In genomic region chr10:64076410-64077052, GRCm38 (mm10) we compare ENCODE assay signal across 11 mouse cellular contexts. TPM values are rescaled to one million over a fixed set of nuclear protein-coding genes. Genes with fewer than 3 reads are reported as not detected.
DNase-seq lines count a peak whose midpoint lies in the region; ATAC-seq and TF ChIP-seq lines count a peak whose summit lies in the region.
"Had no signal": no experiment of that assay in that cellular context is flagged by ENCODE, and none has a peak within 500 bp of the region (broad histone marks: within the 10 kb centered on the region; RNA-seq: fewer than 3 reads in every experiment).

No protein-coding gene starts in this region.

- H3K4me3 ChIP-seq in embryonic facial prominence, embryonic 14.5 days (ENCODE audit: low read depth, low read length) = no peak overlapping the region
- no peak overlapping the region for H3K4me3 ChIP-seq in embryonic facial prominence, embryonic 10.5 days
- no peak overlapping the region for H3K4me3 ChIP-seq in hindbrain, embryonic 16.5 days (ENCODE audit: low read length)
- H3K4me3 ChIP-seq in hindbrain, embryonic 11.5 days (ENCODE audit: low read depth, low read length) = no peak overlapping the region
- H3K4me3 ChIP-seq in lung, postnatal 0 days (ENCODE audit: low read depth, low read length) = no peak overlapping the region
- no peak overlapping the region for H3K4me3 ChIP-seq in stomach, postnatal 0 days (ENCODE audit: low read depth, low read length)
- H3K4me3 ChIP-seq: liver, embryonic 13.5 days had no signal

- no peak overlapping the region for H3K4me2 ChIP-seq in embryonic facial prominence, embryonic 14.5 days (ENCODE audit: low read depth, low read length)
- peak overlapping the region; percentile 37 for H3K4me2 ChIP-seq in hindbrain, embryonic 16.5 days (ENCODE audit: low read length)
- H3K4me2 ChIP-seq in hindbrain, embryonic 11.5 days (replicated peaks; ENCODE audit: low read depth, low read length) = no peak overlapping the region
- peak overlapping the region; percentile 33 for H3K4me2 ChIP-seq in lung, postnatal 0 days (replicated peaks; ENCODE audit: low read depth, low read length)
- H3K4me2 ChIP-seq in stomach, postnatal 0 days (replicated peaks; ENCODE audit: low read depth) = no peak overlapping the region
- H3K4me2 ChIP-seq: liver, embryonic 13.5 days had no signal

- 51% methylated on average over 10 of the region's 10 CpGs for WGBS in embryonic facial prominence, embryonic 14.5 days
- WGBS in embryonic facial prominence, embryonic 10.5 days = 61% methylated on average over 10 of the region's 10 CpGs
- 36% methylated on average over 10 of the region's 10 CpGs for WGBS in hindbrain, embryonic 16.5 days
- 61% methylated on average over 10 of the region's 10 CpGs for WGBS in hindbrain, embryonic 11.5 days
- WGBS in lung, postnatal 0 days = 28% methylated on average over 10 of the region's 10 CpGs
- WGBS in stomach, postnatal 0 days = 45% methylated on average over 10 of the region's 10 CpGs

- peak; percentile 8 for DNase-seq in embryonic facial prominence, embryonic 14.5 days (ENCODE audit: low spot score)
- no peak for DNase-seq in embryonic facial prominence, embryonic 10.5 days (ENCODE audit: low spot score)
- DNase-seq in hindbrain, embryonic 11.5 days (ENCODE audit: low spot score) = no peak
- peak; percentile 61 for DNase-seq in 3134 (ENCODE audit: extremely low read depth, insufficient read length, low spot score)
- peak; percentile 62 for DNase-seq in lung, postnatal 0 days (ENCODE audit: low spot score)
- no peak for DNase-seq in gastrocnemius, postnatal 14 days
- DNase-seq in stomach, postnatal 0 days (ENCODE audit: low spot score) = no peak
- DNase-seq: liver, embryonic 13.5 days had no signal

- no peak overlapping the region for H3K9ac ChIP-seq in embryonic facial prominence, embryonic 14.5 days (ENCODE audit: low read depth, low read length)
- no peak overlapping the region for H3K9ac ChIP-seq in hindbrain, embryonic 16.5 days (ENCODE audit: low read depth, low read length)
- H3K9ac ChIP-seq in hindbrain, embryonic 11.5 days (ENCODE audit: low read depth, low read length) = no peak overlapping the region
- no peak overlapping the region for H3K9ac ChIP-seq in lung, postnatal 0 days (replicated peaks; ENCODE audit: low read depth)
- H3K9ac ChIP-seq in stomach, postnatal 0 days (ENCODE audit: low read length) = no peak overlapping the region
- H3K9ac ChIP-seq: liver, embryonic 13.5 days had no signal

- no peak for ATAC-seq in embryonic facial prominence, embryonic 14.5 days (ENCODE audit: low read depth)
- ATAC-seq in hindbrain, embryonic 16.5 days = peak; percentile 54
- ATAC-seq in hindbrain, embryonic 11.5 days (ENCODE audit: low FRiP score) = no peak
- peak; percentile 77 for ATAC-seq in lung, postnatal 0 days
- no peak for ATAC-seq in stomach, postnatal 0 days (ENCODE audit: low FRiP score, low TSS enrichment)
- ATAC-seq: CD4-positive, CD25-positive, alpha-beta regulatory T cell, adult 4 months had no signal

- intact Hi-C loops in gastrocnemius, postnatal 14 days (cut with DNase I; ENCODE audit: low total_unique reads) = no loop called here

- no peaks in the 10 kb centered on the region for H3K36me3 ChIP-seq in embryonic facial prominence, embryonic 14.5 days (ENCODE audit: control insufficient read depth, insufficient read depth, low read length)
- no peaks in the 10 kb centered on the region for H3K36me3 ChIP-seq in embryonic facial prominence, embryonic 10.5 days (replicated peaks)
- H3K36me3 ChIP-seq in hindbrain, embryonic 16.5 days (ENCODE audit: control insufficient read depth, insufficient read depth, low read length) = no peaks in the 10 kb centered on the region
- H3K36me3 ChIP-seq in hindbrain, embryonic 11.5 days (ENCODE audit: control insufficient read depth, insufficient read depth, low read length) = no peaks in the 10 kb centered on the region
- no peaks in the 10 kb centered on the region for H3K36me3 ChIP-seq in lung, postnatal 0 days (ENCODE audit: insufficient read depth, low read length)
- H3K36me3 ChIP-seq in stomach, postnatal 0 days (ENCODE audit: control insufficient read depth, insufficient read depth, low read length) = no peaks in the 10 kb centered on the region
- H3K36me3 ChIP-seq: liver, embryonic 13.5 days had no signal

- H3K9me3 ChIP-seq in embryonic facial prominence, embryonic 14.5 days (ENCODE audit: control insufficient read depth, low read length) = no peaks in the 10 kb centered on the region
- no peaks in the 10 kb centered on the region for H3K9me3 ChIP-seq in embryonic facial prominence, embryonic 10.5 days
- H3K9me3 ChIP-seq in hindbrain, embryonic 16.5 days (ENCODE audit: control insufficient read depth, low read length) = no peaks in the 10 kb centered on the region
- no peaks in the 10 kb centered on the region for H3K9me3 ChIP-seq in hindbrain, embryonic 11.5 days (ENCODE audit: control insufficient read depth, low read length)
- H3K9me3 ChIP-seq in lung, postnatal 0 days (ENCODE audit: low read length) = no peaks in the 10 kb centered on the region
- H3K9me3 ChIP-seq in stomach, postnatal 0 days (ENCODE audit: control insufficient read depth, low read length) = no peaks in the 10 kb centered on the region
- H3K9me3 ChIP-seq: liver, embryonic 13.5 days had no signal

- TF ChIP-seq EP300 in lung, postnatal 0 days (IDR thresholded peaks at IDR 0.05) = peak; percentile 55
- TF ChIP-seq EP300 in stomach, postnatal 0 days (optimal IDR thresholded peaks at IDR 0.05) = no peak

- no peak overlapping the region for H3K27ac ChIP-seq in embryonic facial prominence, embryonic 14.5 days (replicated peaks; ENCODE audit: low read depth, low read length)
- H3K27ac ChIP-seq in embryonic facial prominence, embryonic 10.5 days (replicated peaks) = no peak overlapping the region
- no peak overlapping the region; the same call in 1 of the 2 replicates for H3K27ac ChIP-seq in hindbrain, embryonic 16.5 days (ENCODE audit: low read depth, low read length)
- no peak overlapping the region for H3K27ac ChIP-seq in hindbrain, embryonic 11.5 days (ENCODE audit: low read depth, low read length)
- no peak overlapping the region for H3K27ac ChIP-seq in lung, postnatal 0 days (ENCODE audit: low read length)
- H3K27ac ChIP-seq in stomach, postnatal 0 days (replicated peaks) = no peak overlapping the region
- H3K27ac ChIP-seq: kidney, postnatal 0 days; liver, embryonic 13.5 days had no signal

- 0 out of 2 replicates have a peak, but pooled peaks cover 5% of the 10 kb centered on the region for H3K4me1 ChIP-seq in embryonic facial prominence, embryonic 14.5 days (ENCODE audit: control insufficient read depth, insufficient read depth, low read length)
- no peaks in the 10 kb centered on the region for H3K4me1 ChIP-seq in embryonic facial prominence, embryonic 10.5 days
- H3K4me1 ChIP-seq in hindbrain, embryonic 16.5 days (ENCODE audit: control insufficient read depth, insufficient read depth, low read depth, low read length) = peaks cover 15% of the 10 kb centered on the region
- H3K4me1 ChIP-seq in hindbrain, embryonic 11.5 days (replicated peaks; ENCODE audit: control insufficient read depth, insufficient read depth, low read length) = no peaks in the 10 kb centered on the region
- no peaks in the 10 kb centered on the region; the same call in 1 of the 2 replicates for H3K4me1 ChIP-seq in lung, postnatal 0 days (ENCODE audit: insufficient read depth, low read depth, low read length)
- H3K4me1 ChIP-seq in stomach, postnatal 0 days (replicated peaks; ENCODE audit: control insufficient read depth, insufficient read depth) = no peaks in the 10 kb centered on the region
- H3K4me1 ChIP-seq: liver, embryonic 13.5 days had no signal

- no peaks in the 10 kb centered on the region for H3K27me3 ChIP-seq in embryonic facial prominence, embryonic 14.5 days (replicated peaks; ENCODE audit: control insufficient read depth, insufficient read depth, low read length)
- H3K27me3 ChIP-seq in embryonic facial prominence, embryonic 10.5 days (replicated peaks; ENCODE audit: low read depth, poor library complexity, severe bottlenecking) = no peaks in the 10 kb centered on the region
- no peaks in the 10 kb centered on the region for H3K27me3 ChIP-seq in hindbrain, embryonic 16.5 days (replicated peaks; ENCODE audit: control insufficient read depth, insufficient read depth, low read length)
- no peaks in the 10 kb centered on the region for H3K27me3 ChIP-seq in hindbrain, embryonic 11.5 days (ENCODE audit: control insufficient read depth, insufficient read depth, low read length)
- no peaks in the 10 kb centered on the region for H3K27me3 ChIP-seq in lung, postnatal 0 days (replicated peaks; ENCODE audit: insufficient read depth, low read length)
- no peaks in the 10 kb centered on the region for H3K27me3 ChIP-seq in stomach, postnatal 0 days (ENCODE audit: control insufficient read depth, insufficient read depth, low read length)
- H3K27me3 ChIP-seq: liver, embryonic 13.5 days had no signal

- no peak for TF ChIP-seq CTCF in lung, postnatal 0 days (IDR thresholded peaks at IDR 0.05)
- TF ChIP-seq CTCF in stomach, postnatal 0 days (IDR thresholded peaks at IDR 0.05; ENCODE audit: low read depth) = no peak

RNA-seq across cellular contexts. Expression of gene Lrrtm3, which starts 13.5 kb away (rescaled TPM):
- 3.2 and 5.5 TPM in 2 replicates for polyA plus RNA-seq in embryonic facial prominence, embryonic 14.5 days (2014; fragmentation: Nextera tagmentation; extraction: Ambion mirVana)
- polyA plus RNA-seq in embryonic facial prominence, embryonic 10.5 days (2016; fragmentation: Nextera tagmentation; extraction: Ambion mirVana) = 0.62 and 0.88 TPM in 2 replicates
- 41.3 and 45.7 TPM in 2 replicates for polyA plus RNA-seq in hindbrain, embryonic 16.5 days (2015; fragmentation: Nextera tagmentation; extraction: Ambion mirVana)
- polyA plus RNA-seq in hindbrain, embryonic 11.5 days (2014; fragmentation: Nextera tagmentation; extraction: Ambion mirVana) = 5.7 and 9.1 TPM in 2 replicates
- 0.11 and 0.14 TPM in 2 replicates for polyA plus RNA-seq in lung, postnatal 0 days (2015; fragmentation: Nextera tagmentation; extraction: Ambion mirVana)
- total RNA-seq in gastrocnemius, postnatal 14 days (2021) = under 1 TPM in 1 of 2 experiments, not detected in 1; 0.51 TPM
- polyA plus RNA-seq in stomach, postnatal 0 days (2015; fragmentation: Nextera tagmentation; extraction: Ambion mirVana) = 2.3 and 2.7 TPM in 2 replicates
- polyA plus RNA-seq: CD4-positive, CD25-positive, alpha-beta regulatory T cell, adult 4 months had no signal

Comparison
In these comparisons a context has a peak if more than half of its experiments do, and no peak if none do; other contexts are left out.
1. ATAC-seq: peak in hindbrain, embryonic 16.5 days (single experiment) and lung, postnatal 0 days (single experiment); none in embryonic facial prominence, embryonic 14.5 days (single experiment), hindbrain, embryonic 11.5 days (single experiment) and stomach, postnatal 0 days (single experiment).
2. DNase-seq: peak in embryonic facial prominence, embryonic 14.5 days (single experiment), 3134 (single experiment) and lung, postnatal 0 days (single experiment); none in embryonic facial prominence, embryonic 10.5 days (single experiment), hindbrain, embryonic 11.5 days (single experiment), gastrocnemius, postnatal 14 days (single experiment) and stomach, postnatal 0 days (single experiment).
3. H3K4me2 ChIP-seq: peak in hindbrain, embryonic 16.5 days (single experiment) and lung, postnatal 0 days (single experiment); none in embryonic facial prominence, embryonic 14.5 days (single experiment), hindbrain, embryonic 11.5 days (single experiment) and stomach, postnatal 0 days (single experiment).